Mouse (Mus musculus) G1E (cell line): ENCODE measurements at regions not wholly inside any gene's neighbourhood (a gene's known extent, or its start where the extent isn't known, plus 50 kb on each side); places are given as distances from the start of the nearest gene placed in this dataset.

Experiments
- CTCF ChIP-seq: IDR thresholded peaks from 2 replicates; pipeline ENCODE4 v1.5.1; 2012; ENCODE audit warnings: low read depth, low read length, inconsistent platforms, mixed read lengths
- GATA1 ChIP-seq: IDR thresholded peaks from 2 replicates; pipeline ENCODE4 v1.6.1; 2012; ENCODE audit warnings: borderline replicate concordance, low read length, inconsistent platforms, mixed read lengths

- TF ChIP-seq CTCF (no peak), GATA1 (no peak)
Measured at GRCm38 (mm10) chr8:87303522-87303921, 168.9 kb downstream of the Cbln1 start.
